Mouse (Mus musculus): ENCODE measurements around the gene Spire2. TPM values are rescaled to one million over a fixed set of nuclear protein-coding genes. Genes with fewer than 3 reads are reported as not detected.
A peak's percentile ranks its signal among the peaks of the same experiment; 100 is the strongest.

The Spire2 gene
- polyA plus RNA-seq, 2 experiments from 2014 or later = not detected

- no peak for ATAC-seq
Measured at GRCm38 (mm10) chr8:123334467-123334866, 2.0 kb downstream of the Spire2 start.

GRCm38 (mm10) chr8:123337475-123337874 is 5.0 kb downstream of the Spire2 start:
- ATAC-seq = no peak

GRCm38 (mm10) chr8:123340071-123340470 is 7.6 kb downstream of the Spire2 start:
- ATAC-seq = no peak

DNA sequence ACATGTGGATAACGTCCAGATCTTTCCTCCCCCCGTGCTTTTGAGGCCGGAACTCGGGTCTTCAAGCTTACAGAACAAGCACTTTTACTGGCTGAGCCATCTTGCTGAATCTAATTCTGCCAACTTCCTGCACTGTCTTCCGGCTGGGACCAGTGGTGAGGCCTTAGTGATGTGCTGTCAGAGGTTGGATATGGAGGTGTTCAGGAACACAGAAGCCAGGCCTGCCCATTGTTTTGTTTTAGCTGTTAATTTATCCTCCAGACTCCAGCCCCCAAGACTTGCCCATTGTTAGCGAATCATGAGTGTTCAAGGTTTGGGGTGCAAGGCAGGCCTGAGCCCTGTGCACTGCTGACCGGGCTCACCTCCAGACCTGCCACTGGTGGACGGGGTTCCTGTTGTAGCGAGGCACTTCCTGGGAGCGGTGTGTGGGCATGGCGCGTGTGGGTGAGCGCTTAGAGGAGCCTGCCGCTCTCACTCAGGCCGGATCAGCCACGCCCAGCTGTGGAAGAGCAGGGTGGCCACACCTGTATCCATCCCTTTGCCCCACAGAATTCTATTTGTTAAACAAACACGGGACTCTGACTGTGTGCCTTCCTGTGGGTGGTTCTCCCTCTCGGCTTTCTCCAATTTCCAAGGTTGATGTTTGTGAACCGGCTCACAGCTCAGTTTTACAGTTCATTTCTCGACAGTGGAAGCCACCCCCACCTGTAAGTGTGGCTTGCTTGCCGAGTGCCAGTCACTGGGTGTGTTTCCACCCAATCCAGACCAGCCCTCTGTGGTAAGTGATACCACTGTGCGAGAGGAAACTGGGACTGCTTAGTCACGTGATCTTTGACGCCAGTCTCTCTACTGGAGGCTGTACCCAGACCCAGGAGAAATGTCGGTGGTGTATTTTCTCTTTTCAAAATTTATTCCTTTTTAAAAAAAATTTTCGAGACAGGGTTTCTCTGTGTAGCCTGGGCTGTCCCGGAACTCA is 8.8 kb downstream of the Spire2 start:
- peak; percentile 45 for ATAC-seq

DNA sequence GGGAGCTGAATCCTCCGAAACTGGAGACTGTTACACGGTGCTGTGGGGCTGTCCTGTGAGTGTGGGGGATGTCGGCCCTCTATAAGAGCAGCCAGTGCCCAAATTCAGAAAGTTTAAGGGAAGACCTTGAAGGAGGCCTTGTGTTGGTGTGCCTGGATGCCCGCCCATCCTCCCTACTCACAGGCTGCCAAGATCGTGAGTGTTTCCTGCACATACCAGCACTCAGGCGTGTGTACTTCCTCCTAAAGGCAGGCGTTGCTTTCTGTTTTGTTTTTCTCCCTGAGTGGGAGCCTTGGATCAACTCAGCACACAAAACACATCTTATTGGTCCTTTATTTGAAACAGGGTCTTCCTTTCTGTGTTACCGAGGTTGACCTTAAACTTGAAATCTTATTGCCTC is 9.7 kb downstream of the Spire2 start:
- ATAC-seq = no peak

DNA sequence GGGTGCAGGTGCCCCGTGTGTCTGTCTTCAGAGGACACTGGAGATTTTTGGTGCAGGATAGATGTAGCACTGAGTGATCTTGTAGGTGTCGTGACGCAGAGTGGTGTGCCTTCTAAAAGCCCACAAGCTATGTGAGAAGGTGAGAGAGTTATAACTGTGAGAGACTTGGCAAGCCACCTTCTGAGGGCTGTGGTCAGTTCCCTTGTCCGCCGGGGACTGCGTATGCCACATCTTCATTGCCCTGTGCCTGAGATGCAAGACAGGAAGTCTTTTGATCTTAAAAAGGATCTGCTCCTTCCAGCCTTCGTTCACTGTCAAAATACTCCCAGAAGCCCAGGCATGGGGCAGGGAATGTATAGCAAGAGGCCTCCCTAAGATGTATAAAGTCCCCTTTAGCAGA is 10.4 kb downstream of the Spire2 start:
- ATAC-seq = no peak

DNA sequence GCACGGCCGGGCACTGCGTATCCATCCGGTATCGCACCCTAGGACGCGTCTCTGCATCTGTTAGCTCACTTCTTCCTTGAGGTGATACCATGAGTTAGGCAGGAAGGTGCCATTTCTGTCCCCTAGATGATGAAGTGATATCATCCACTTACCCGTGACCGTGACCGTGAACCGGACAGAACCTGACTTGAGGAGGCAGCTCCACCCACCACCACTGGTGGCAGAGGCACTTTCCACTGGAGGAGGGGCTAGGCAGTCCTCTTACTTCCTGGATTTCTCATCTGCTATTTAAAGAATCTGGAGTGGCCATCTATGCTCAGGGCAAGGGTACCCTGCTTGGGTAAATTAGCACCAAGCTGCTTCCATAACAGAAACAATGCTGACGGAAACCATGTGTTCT is 10.9 kb downstream of the Spire2 start:
- no peak for ATAC-seq

DNA sequence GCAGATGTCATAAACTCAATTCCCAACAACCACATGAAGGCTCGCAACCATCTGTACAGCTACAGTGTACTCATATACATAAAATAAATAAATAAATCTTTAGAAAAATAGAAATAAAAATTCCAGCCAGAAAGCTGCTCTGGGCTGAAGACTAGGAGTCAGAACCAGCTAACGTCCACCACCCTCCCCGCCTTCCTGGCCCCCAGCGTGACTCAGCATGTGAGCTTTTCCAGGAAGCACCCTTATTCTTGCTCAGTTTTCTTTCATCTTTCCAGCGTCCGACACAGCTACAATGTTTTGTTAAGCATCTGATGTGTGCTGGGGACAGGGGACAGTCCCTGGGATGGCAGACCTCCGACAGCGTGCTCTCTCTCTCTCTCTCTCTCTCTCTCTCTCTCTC is 12.6 kb downstream of the Spire2 start:
- ATAC-seq = no peak

DNA sequence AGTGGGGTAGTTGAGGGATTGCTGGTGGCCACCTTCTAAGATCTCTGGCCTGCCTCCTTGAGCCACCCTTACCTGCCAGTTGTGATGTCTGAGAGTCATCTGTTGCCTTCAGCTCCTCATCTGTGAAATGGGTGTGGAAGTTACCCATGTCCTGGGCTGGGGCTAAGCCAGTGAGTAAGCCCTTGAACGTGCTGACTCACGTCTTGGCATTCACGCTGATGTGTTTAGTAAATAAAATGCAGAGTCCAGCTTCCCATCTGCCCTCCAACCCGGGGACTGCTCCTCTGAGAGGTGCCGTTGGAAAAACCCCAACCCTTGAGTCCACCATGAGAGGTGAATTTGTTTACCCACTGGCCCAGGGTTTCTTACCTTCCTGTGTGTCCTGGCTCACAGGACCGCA is 13.3 kb downstream of the Spire2 start:
- no peak for ATAC-seq

DNA sequence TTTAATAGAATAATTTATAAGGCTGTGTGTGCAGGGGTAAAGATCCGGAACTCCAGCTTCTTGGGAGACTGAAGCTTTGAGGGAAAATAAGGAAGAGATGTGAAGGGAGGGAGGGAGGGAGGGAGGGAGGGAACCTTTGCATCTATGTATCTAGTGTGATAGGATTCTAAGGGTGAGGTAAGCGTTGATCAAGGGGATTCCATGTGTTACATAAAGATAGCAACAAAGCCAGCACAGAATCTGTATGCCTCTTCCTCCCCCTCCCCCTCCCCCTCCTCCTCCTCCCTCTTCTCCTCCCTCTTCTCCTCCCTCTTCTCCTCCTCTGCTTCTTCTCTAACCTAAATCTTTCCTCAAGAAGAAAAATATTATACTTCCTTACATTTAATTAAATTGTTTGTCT is 14.8 kb downstream of the Spire2 start:
- no peak for ATAC-seq

DNA sequence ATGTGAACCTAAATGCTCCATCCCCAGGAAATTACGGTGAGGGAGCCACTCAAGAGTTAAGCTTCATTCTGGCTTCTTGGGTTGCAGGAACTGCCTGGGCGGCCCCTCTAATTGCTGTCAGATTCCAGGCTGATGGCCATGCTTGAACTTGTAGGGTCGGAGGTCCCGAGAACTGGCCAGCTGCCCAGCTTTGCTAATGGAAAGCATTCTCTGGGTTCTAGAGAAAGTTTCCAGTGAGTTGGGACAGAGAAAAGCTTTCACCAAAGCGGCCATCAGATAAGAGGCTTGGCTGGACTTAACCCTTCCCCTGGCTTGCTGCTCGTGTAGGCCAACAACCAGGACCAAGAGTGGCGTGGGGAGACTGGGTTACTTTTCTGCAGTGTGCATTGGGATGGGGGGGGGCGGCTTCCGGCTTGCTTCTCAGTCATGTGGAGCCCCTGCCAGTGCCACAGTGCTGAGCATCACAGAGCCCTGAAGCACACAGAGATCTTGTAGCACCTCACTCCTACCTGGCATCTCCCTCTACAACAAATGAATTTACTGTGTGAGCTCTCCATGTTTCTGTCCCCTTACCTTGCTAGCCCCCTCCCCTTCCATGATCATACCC is 15.8 kb downstream of the Spire2 start:
- ATAC-seq = no peak

- no peak for ATAC-seq
Measured at GRCm38 (mm10) chr8:123349073-123349472, 16.6 kb downstream of the Spire2 start.

- ATAC-seq = no peak
Measured at GRCm38 (mm10) chr8:123352118-123352517, 19.6 kb downstream of the Spire2 start.

DNA sequence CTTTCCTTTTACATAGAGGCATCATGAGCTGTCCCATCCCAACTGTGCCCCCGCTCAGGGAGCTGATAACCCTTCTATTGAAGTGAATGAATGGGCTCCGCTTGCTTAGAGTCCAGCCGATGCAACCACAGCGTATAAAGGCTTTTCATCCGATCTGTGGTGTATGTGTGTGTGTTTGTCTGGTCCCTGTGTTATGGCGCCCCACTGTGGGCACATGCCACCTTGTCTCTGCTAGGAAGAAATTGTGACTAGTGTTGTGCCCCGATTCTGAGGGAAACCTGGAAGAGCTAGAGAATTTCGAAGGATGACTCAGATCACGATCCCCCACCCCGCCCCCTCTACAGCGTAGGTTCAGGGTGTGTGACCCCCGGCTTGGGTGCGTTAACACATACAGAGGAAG is 20.3 kb downstream of the Spire2 start:
- ATAC-seq = no peak

- no peak for ATAC-seq
Measured at GRCm38 (mm10) chr8:123353216-123353615, 20.7 kb downstream of the Spire2 start.

DNA sequence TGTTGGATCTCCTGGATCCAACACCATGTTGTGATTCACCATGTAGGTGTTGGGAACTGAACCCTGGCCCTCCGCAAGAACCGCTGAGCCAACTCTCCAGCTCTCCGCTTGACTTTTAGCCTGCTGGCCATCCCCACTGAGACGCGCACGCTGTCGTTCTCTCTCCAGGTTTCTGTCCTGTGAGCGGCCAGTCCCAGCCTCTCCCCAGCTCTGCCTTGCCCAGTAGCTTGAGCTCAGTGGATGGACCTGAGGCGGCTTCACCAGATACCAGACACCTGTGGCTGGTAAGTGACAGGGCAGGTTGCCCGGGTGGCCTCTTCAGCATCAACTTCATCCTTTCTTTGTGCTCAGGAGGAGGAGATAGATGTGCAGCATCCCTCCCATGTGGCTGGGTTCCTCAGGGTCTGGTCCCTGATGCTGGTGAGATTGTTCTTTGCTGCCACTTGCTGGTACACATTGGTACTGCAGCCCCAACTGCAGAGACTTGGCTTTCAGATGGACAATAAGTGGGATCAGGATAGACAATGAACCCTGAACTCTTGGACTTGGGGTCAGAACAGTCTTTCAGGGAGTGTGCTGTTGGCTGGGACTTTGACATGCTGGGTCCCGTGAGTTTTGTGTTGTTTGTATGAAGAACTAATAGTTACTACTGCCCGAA is 28.7 kb downstream of the Spire2 start:
- peak; percentile 68 for ATAC-seq

DNA sequence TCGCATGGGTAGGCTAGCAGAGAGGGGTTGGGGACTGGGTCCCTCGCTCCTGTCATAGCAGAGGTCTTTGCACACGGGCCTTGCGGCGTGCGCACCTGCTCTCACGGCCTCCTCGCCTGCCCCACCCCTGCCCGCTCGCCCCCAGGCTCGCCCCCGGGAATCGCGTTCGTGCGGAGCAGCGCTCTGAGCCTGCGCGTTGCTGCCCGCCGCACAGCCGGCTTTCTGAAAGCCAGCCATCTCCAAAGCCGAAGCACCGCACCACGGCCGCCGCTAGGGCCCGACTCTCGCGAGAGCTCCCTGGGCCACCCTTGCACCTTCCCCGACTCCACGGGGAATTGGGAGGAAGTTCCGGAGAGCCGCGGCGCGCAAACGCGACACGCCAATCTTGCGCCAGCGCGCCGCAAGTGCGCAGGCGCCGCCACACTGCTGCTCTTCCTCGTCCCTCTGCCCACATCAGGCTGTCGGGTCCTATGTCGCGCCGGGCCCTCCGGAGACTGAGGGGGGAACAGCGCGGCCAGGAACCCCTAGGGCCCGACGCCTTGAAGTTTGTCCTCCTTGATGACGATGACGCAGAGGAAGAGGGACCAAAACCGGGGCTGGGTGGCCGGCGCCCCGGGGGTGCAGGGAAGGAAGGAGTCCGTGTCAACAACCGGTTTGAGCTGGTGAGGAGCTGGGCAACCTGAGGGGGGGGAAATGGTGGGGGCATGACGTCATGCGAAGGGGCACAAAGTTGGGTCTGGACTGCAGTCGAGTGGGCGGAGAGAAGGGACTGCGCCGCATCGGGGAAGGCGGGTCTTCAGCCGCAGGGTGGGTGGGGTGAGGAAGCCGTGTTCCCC is 41.1 kb downstream of the Spire2 start, which contains the start of gene Tcf25:
Tcf25 (plus strand) TSS at position 351 of the 836 bp plus-strand sequence.
- peak; percentile 83 for ATAC-seq

GRCm38 (mm10) chr8:123374239-123374578 is 41.7 kb downstream of the Spire2 start:
- peak; percentile 71 for ATAC-seq

- ATAC-seq = no peak
Measured at GRCm38 (mm10) chr8:123375701-123376100, 43.2 kb downstream of the Spire2 start.

- ATAC-seq = no peak
Measured at GRCm38 (mm10) chr8:123376106-123376505, 43.6 kb downstream of the Spire2 start.

GRCm38 (mm10) chr8:123381711-123382110 is 49.2 kb downstream of the Spire2 start:
- no peak for ATAC-seq

- ATAC-seq = no peak
Measured at GRCm38 (mm10) chr8:123382516-123382915, 50.0 kb downstream of the Spire2 start.

All from CD4-positive, CD25-positive, alpha-beta regulatory T cell, adult 4 months (primary cell).